Mouse (Mus musculus): ENCODE measurements around the gene Wdr26. TPM values are rescaled to one million over a fixed set of nuclear protein-coding genes. Genes with fewer than 3 reads are reported as not detected.

The Wdr26 gene
- total RNA-seq, 2 experiments from 2014 or later, result 98.1 to 98.9 TPM

- no peak for DNase-seq (ENCODE audit: low spot score in 2 of 2)
Observed at GRCm38 (mm10) chr1:181170210-181170609, 41.6 kb downstream of the Wdr26 start.

- no peak for DNase-seq (ENCODE audit: low spot score in 2 of 2)
Observed at GRCm38 (mm10) chr1:181168377-181168776, 43.4 kb downstream of the Wdr26 start.

DNA sequence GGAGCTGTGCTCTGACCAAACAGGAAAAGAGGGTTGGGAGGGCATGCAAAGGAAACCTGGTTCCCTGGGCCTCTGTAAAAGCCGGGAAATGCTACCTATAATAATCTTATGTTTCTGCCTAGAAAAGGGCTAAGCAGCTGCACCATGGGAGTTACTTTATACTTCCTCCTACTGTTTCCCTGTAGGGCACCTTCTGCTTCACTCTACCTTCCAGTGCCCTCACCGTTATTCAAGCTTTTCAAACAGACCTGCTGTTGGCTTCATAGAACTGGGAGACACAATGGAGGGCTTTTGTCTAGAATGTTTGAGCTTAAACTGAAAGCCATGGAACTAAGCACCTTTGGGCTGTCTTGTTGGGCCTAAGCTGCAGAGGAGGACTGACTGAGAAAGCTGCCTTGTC is 44.0 kb downstream of the Wdr26 start:
- DNase-seq (ENCODE audit: low spot score in 2 of 2), result no peak

- DNase-seq (ENCODE audit: low spot score in 2 of 2), result no peak
Observed at GRCm38 (mm10) chr1:181151541-181151940, 60.3 kb downstream of the Wdr26 start.

DNA sequence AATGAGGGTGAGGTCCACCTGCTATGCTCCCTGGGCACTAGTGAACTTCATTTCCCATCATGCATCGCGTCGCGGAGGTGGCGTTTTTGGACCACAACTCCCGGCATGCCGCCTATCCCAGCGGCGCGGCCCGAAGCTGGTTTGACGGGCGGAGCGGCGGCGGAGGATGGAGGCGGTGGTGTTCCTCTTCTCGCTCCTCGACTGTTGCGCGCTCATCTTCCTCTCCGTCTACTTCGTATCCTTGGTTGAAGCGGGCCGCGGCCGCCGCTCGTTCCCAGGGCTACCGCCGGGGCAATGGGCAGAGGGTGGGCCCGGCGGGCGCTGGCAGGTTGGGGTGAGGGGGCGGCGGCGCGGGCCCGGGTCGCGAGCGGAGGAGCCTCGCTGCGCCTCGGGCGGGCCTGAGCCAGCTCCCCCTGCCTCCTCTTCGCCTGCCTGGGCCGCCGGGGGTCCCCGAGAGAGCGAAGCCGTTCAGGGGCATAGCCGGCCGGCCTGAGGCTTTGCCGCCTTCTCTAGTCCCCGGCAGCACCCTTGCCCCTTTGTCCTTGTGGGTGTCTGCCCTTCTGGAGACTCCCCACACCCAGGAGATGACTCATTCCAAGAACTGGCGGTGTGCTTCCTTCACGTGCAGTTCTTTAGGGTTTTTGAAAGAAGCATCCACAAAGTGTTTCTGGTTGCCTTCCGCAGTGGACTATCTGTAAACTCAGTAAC is 60.8 kb downstream of the Wdr26 start:
- peak; percentile 96 to 97 for DNase-seq (ENCODE audit: low spot score in 2 of 2)

- no peak for DNase-seq (ENCODE audit: low spot score in 2 of 2)
Observed at GRCm38 (mm10) chr1:181150431-181150826, 61.4 kb downstream of the Wdr26 start.

- DNase-seq (ENCODE audit: low spot score in 2 of 2), result no peak
Observed at GRCm38 (mm10) chr1:181149373-181150017, 62.3 kb downstream of the Wdr26 start.

DNA sequence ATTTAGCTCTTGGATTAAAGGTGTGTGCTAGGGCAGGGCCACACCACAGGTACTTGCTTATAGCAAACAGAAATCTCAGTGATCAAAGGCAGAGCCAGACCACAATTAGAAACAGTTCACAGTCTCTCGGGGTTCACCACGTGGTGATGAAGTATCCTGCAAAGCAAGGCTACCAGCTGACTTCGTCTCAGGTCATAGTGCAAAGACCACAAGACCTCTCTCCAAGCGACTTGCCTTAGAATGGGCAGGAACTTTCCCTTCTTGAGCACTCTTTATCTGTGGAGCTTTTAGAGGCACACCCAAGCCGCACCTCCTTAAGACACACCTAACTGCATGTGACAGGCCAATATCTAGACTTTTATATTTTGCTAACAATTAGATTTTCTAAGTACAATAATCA is 63.3 kb downstream of the Wdr26 start:
- no peak for DNase-seq (ENCODE audit: low spot score in 2 of 2)

DNA sequence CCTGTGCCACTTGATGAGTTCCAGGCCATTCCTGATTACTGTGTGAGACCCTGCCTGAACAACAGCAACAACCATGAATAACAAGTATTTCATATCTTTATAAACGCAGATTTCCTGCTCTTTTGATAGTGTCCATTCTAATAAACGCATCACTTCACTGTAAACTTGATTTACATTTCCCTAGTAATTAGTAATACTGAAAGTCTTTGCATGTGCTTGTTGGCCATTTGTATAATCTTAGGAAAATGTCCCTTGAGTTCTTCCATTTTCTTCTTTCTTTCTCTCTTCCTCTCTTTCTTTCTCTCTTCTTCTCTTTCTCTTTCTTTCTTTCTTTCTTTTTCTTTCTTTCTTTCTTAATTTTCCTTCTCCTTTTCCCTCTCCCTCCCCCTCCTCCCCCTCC is 65.6 kb downstream of the Wdr26 start:
- no peak for DNase-seq (ENCODE audit: low spot score in 2 of 2)

DNA sequence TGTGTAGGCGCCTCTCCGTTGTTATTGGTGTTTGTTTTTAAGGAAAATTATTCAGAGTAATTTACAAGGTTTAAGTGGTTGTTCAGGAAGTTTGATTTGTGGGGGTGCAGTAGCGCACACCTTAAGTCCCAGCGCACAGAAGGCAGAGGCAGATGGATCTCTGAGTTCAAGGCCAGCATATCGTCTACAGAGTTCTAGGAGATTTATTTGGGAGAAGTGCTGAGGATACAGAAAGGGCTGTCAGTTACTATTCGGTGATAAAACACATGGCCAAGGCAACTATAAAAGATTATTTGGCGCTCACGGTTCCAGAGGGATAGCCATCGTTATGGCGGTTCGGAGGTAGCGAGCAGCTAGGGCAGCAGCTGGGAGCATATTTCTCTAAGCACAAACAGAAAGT is 66.8 kb downstream of the Wdr26 start:
- DNase-seq (ENCODE audit: low spot score in 2 of 2), result no peak

- peak; percentile 93 to 94 for DNase-seq (ENCODE audit: low spot score in 2 of 2)
Observed at GRCm38 (mm10) chr1:181143950-181144836, 67.6 kb downstream of the Wdr26 start, which contains the start of the genes Nvl and Cnih4. Gene Nvl (minus strand): TSS chr1:181144204. Gene Cnih4 (plus strand): TSS chr1:181144693.

- DNase-seq (ENCODE audit: low spot score in 2 of 2), result no peak
Observed at GRCm38 (mm10) chr1:181143609-181143949, 68.2 kb downstream of the Wdr26 start.

GRCm38 (mm10) chr1:181138730-181139129 is 73.1 kb downstream of the Wdr26 start:
- no peak for DNase-seq (ENCODE audit: low spot score in 2 of 2)

GRCm38 (mm10) chr1:181131915-181132314 is 79.9 kb downstream of the Wdr26 start:
- no peak for DNase-seq (ENCODE audit: low spot score in 2 of 2)

- no peak for DNase-seq (ENCODE audit: low spot score in 2 of 2)
Observed at GRCm38 (mm10) chr1:181126766-181127165, 85.0 kb downstream of the Wdr26 start.

DNA sequence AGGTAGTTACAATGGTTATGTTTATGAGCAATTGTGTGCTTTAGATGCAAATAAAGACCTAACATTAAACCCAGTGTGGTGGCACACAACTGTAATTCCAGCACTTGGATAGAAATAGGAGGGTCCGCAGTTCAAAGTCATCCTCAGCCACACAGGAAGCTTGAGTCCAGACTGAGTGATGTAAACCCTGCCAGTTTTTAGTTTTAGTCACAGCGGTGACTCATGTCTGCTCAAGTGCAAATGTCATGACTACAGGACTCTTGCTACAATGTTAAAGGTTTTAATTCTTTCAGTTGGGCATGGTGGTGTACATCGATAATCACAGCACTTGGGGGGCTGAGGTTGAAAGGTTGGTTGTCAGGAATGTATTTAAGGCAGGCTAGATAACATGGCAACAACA is 85.9 kb downstream of the Wdr26 start:
- no peak for DNase-seq (ENCODE audit: low spot score in 2 of 2)

GRCm38 (mm10) chr1:181124145-181124544 is 87.7 kb downstream of the Wdr26 start:
- no peak for DNase-seq (ENCODE audit: low spot score in 2 of 2)

Other genes starting within 250 kb of the Wdr26 start
- 10 to 100 TPM; 27.6 to 30.8 TPM for gene Ephx1, start 191.1 kb downstream of the Wdr26 start, total RNA-seq (2021)
- not detected for gene 9130409I23Rik, start 160.8 kb downstream of the Wdr26 start, total RNA-seq (2021)
- gene Nvl, start 67.8 kb downstream of the Wdr26 start, total RNA-seq (2021), result 10 to 100 TPM; 30.0 to 31.9 TPM
- 10 to 100 TPM; 28.7 to 33.3 TPM for gene Cnih4, start 67.3 kb downstream of the Wdr26 start, total RNA-seq (2021)
- gene Cnih3, start 140.6 kb upstream of the Wdr26 start, total RNA-seq (2021), result 10 to 100 TPM; 73.8 to 96.1 TPM